Mouse (Mus musculus) left cerebral cortex, adult 8-10 months (tissue): ENCODE measurements around the gene Ifitm6. TPM values are rescaled to one million over a fixed set of nuclear protein-coding genes. Genes with fewer than 3 reads are reported as not detected.
"Not testable (repeated sequence)": the region's sequence is repeated elsewhere in the genome, so short reads cannot be mapped to it uniquely, and the experiment has no call there.

ENCODE experiments used
- DNase-seq, 2 experiments: peaks; one replicate each; pipeline ENCODE4 v3.0.0; 2022; ENCODE audit warnings: low spot score in 2 of 2
- total RNA-seq, 4 experiments: library from RNA; stranded (reverse); gene quantifications; 2 replicates each; pipeline ENCODE4 v1.2.4; 2022

The Ifitm6 gene
- total RNA-seq, result under 1 TPM in 2 of 4 experiments, not detected in 2; 0.87 to 0.88 TPM

DNA sequence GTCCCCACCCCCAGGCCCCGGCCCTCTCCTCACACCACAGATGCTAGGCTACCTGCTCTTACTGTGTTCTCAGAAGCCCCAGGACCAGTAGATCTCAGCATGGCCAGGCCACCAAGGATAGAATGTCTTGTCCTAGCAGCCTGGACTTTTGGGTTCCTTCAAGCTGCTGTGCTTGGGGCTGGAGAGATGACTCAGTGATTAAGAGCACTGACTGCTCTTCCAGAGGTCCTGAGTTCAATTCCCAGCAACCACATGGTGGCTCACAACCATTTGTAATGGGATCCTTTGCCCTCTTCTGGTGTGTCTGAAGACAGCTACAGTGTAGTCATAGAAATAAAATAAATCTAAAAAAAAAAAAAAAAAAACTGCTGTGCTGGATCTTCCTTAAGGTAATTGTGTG is at the start of gene Ifitm6:
Gene Ifitm6, minus strand, starts transcription at position 101 of the 400 bp plus-strand sequence.
- DNase-seq, result not testable (repeated sequence)

DNA sequence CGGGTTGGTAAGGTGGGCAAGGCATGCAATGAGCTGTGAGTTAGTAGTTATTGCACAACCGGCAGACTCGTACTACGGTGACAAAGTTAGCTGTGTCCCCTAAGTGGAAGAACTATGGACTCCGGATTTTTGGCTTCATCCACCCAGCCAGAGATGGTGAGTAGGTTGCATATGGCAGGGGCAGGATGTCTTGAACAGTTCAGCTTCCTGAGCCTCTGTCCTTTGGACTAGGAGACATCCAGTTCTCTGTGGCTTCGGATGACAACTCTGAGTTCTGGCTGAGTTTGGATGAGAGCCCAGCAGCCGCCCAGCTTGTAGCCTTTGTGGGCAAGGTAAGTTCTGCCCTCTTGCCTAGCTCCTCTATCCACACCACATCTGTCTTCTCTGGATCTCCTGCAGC is 46.9 kb upstream of the Ifitm6 start:
- no peak for DNase-seq

GRCm38 (mm10) chr7:141064175-141064574 is 46.5 kb upstream of the Ifitm6 start:
- DNase-seq, result no peak

DNA sequence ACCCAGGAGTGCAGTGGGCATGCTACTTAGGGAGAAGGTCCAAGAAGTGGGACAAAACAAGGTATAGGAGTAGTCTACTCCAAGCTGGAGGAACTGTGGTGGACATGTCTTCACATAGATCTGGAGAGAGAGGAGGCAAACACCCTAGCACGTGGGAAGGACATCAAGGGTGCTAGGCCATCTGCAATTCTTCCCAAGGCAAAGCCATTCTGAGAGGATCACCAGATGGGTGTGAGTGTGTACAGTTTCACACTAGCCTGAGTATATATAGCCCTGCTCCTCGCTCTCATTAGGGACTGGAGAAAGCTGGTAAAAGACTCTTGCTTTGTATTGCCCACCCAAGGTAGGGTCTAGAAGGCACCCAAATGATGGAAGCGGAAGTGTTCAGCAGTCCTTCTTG is 45.6 kb upstream of the Ifitm6 start:
- no peak for DNase-seq

GRCm38 (mm10) chr7:141062525-141062924 is 44.8 kb upstream of the Ifitm6 start:
- peak in 1 of 2 experiments; percentile 45 for DNase-seq

GRCm38 (mm10) chr7:141061269-141061692 is 43.6 kb upstream of the Ifitm6 start:
- no peak for DNase-seq

DNA sequence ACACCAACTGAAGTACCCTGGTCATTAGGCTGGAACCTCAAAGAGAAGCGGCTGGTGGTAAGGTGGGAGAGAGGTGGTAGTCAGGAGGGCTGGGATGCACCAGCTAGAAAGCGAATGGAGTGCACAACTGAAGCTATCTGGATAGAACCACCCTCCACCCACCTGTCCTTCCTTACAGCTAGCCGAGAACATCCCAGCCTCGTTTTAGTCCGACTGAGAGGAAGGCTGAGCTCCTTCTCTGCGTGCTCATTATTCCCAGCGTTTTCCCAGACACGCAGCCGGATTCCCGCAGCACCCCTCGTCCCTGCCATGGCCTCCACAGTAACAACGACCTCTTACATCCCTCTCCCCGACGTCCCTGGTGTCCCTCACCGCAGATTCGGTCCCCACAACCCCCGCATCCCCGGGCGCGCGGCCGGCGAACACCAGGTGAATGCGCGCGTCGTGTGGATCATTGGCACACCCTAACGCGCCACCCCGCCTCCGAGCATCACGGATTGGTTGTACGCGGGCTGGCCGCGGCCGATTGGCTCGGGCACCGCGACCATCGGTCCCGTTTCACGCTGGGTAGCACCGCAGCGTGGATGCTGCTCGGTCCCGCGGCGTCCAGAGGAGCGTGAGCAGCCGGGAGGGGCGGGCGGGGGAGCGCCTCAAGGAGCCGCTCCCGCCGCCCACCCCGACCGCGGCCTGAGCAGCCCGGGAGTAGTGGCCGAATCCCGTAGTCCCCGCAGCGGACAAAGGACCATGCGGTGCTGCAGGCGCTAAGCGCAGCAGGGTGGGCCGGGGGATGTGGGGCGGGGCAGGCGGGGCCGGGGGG is 42.9 kb upstream of the Ifitm6 start, which contains the start of gene B4galnt4:
Gene B4galnt4, plus strand, starts transcription at position 679 of the 817 bp plus-strand sequence.
- peak; percentile 81 to 94 for DNase-seq

- DNase-seq, result no peak
Measured at GRCm38 (mm10) chr7:141059929-141060328, 42.2 kb upstream of the Ifitm6 start.

DNA sequence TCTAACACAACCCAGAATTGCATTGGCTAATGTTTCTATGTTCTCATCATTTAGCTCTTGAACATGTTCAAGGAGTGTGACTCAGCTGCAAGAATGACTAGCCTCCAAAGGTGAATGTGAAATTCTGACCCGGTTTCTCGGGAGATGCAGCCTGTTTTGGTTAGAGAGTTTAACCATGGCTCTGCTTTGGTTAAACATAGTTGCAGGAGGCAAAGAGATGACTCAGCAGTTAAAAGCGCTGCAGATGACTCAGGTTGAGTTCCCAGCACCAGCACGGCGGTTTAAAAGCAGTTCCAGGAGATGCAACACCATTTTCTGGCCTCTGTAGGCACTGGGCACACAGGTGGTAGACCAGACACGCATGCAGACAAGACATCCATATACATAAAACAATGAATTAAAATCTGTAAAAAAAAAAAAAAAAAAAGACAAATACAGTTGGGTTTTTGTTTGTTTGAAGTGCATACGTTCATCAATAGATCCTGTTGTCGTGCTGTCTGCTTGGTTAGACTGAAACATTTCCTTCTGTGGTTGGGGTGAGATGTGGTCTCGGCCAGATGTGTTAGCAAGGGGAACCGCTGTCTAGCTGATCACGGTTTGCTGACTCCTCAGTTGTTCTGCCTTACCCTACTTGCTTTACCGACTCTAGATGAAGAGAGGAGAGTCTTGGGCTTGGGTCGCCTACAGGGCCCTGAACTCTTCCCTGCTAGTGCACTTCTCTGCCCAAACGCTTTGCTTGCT is 41.0 kb upstream of the Ifitm6 start:
- no peak for DNase-seq

DNA sequence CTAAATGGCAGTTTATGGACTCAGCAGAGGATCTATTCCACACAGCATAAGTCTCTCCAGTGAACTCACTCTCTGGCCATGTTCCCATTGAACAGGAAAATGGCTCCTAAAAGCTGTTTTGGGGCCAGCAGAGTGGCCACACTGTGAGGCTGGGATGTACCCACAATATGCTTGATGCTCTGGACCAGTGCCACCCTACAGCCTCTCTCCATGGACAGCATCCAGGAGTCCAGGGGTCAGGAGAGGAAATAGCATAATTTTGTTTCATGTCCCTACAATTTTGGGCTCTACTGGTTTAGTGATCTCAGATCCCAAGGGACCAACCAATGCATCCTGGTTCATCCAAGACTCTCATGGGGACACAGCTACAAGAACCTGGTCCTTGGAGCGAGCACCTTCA is 39.8 kb upstream of the Ifitm6 start:
- DNase-seq, result no peak

GRCm38 (mm10) chr7:141056976-141057375 is 39.3 kb upstream of the Ifitm6 start:
- no peak for DNase-seq

GRCm38 (mm10) chr7:141055785-141056184 is 38.1 kb upstream of the Ifitm6 start:
- no peak for DNase-seq

DNA sequence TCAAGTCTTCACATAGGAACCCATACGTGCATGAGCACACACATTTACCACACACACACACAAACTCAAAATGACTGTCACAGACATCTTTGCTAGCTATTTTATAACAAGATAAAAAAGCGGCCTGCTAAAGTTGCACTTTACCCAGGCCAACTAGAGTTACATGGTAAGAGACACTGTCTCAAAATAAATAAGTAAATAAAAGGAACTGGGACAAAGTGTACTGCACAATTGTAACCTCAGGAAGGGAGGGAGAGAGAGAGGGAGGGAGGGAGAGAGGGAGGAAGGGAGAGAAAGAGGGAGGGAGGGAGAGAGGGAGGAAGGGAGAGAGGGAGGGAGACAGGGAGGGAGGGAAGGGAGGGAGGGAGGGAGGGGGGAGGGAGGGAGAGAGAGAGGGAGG is 34.7 kb upstream of the Ifitm6 start:
- DNase-seq, result no peak

GRCm38 (mm10) chr7:141052016-141052415 is 34.3 kb upstream of the Ifitm6 start:
- DNase-seq, result no peak

- DNase-seq, result no peak
Measured at GRCm38 (mm10) chr7:141051060-141051685, 33.4 kb upstream of the Ifitm6 start.

- no peak for DNase-seq
Measured at GRCm38 (mm10) chr7:141049326-141049725, 31.6 kb upstream of the Ifitm6 start.

DNA sequence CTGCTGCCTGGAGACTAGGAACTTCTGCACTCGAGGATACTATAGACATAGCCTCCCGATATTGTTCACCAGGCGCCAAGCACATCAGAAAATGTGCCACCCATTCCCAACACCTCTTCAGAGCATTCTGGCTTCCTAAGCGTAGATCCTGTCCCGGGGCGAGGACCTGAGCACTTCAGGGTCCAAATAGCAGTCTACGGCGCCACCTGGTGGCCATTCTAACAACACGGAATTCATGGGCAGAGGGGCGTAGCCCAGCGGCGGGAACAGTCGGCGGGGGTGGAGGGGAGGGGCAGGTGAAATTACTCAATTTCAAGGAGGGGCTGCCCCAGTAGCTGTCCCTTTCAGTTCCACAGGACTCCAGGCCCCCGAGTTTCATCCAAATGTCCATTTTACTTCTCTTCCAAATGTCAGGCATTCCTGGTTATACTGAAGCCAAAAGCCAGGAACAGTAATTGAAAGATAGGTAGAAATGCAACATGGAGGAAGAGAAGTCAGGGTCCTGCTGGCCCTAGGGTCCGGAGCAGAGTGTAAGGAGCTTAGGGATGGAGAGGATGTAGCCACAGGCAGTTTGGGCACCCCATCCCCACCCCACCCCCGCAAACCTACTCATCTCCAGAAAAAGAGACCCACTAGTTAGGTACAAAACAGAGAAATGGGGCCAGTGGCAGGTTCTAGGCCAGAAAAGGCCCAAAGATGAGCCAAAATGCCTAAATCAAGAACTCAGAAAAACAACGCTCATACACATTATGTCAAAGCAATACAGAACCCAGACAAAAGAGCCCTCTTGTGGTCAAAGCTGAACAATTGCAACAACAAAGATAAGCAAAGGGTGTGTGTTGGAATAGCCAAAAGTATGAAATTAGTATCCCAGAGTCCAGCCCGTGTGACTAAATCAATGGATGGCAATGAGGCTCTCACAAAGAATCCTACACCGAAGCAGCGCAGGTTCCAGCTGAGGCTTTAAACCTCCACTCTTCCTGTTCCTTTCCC is 30.8 kb upstream of the Ifitm6 start:
- DNase-seq, result peak; percentile 64 to 74

GRCm38 (mm10) chr7:141047581-141048225 is 30.0 kb upstream of the Ifitm6 start:
- DNase-seq, result peak in 1 of 2 experiments; percentile 80

- no peak for DNase-seq
Measured at GRCm38 (mm10) chr7:141046931-141047580, 29.3 kb upstream of the Ifitm6 start.

DNA sequence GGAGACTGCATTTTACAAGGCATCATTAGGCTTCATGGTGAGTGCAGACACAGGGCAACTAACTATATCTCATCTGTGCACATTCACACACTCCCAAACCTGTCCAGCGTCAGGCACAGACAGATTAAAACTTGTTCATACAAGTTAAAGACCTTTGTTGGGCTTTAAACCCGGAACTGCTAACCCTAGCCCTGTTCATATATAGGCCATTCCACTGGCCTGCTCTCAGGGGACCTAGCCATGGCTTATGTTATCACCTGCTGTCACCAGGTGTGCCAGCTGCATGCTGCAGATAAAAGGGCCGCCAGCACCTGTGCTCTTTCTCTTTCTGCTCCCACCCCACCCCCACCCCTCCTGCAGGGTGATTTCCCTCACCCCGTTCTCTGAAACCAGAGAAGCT is 24.8 kb upstream of the Ifitm6 start:
- DNase-seq, result no peak
